Mouse (Mus musculus): ENCODE results near the gene Enpp6. TPM values are rescaled to one million over a fixed set of nuclear protein-coding genes. Genes with fewer than 3 reads are reported as not detected.
"Not testable (repeated sequence)": the region's sequence is repeated elsewhere in the genome, so short reads cannot be mapped to it uniquely, and the experiment has no call there.

Enpp6 gene
- total and polyA plus RNA-seq, 3 experiments = 2.9 to 5.9 (median 3.5) TPM

DNA sequence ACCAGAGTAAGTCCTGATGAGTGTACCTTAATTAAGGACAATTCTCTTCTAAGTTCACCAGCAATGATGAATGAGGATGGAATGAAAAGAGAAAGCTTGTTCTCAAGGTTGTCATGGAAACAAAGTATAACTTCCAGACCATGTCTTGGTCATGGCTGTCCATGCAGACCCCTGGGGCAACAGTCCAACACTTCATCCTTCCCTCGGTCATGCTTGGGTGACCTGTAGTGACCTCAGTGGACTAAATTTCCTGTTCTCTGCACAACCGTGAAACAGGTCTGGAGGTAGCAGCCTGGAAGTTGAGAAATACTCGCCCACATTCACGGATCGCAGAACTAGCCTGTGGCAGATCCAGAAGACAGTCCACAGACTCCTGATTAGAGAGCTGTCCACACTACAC lies 50.7 kb downstream of the Enpp6 start:
- no peak overlapping the region for H3K27ac ChIP-seq
- H3K27me3 ChIP-seq (ENCODE audit: control insufficient read depth, insufficient read depth, low read length) = no peaks in the 10 kb centered on the region
- WGBS = 56% methylated on average over 5 of the region's 5 CpGs
- intact Hi-C loops (cut with DNase I) = no loop called here
- no peak for TF ChIP-seq CTCF (IDR thresholded peaks at IDR 0.05)
- TF ChIP-seq POLR2A (IDR thresholded peaks at IDR 0.05; ENCODE audit: insufficient read depth, low read depth, low read length) = no peak
- no peak for TF ChIP-seq EP300 (IDR thresholded peaks at IDR 0.05; ENCODE audit: insufficient read depth, low read depth, low read length)
- DNase-seq = no peak
- H3K4me3 ChIP-seq = no peak overlapping the region
- no peaks in the 10 kb centered on the region for H3K36me3 ChIP-seq (ENCODE audit: control insufficient read depth, insufficient read depth, low read length)
- no peak overlapping the region for H3K9ac ChIP-seq (ENCODE audit: low read depth, low read length)
- H3K4me1 ChIP-seq (ENCODE audit: control insufficient read depth, insufficient read depth, low read length) = no peaks in the 10 kb centered on the region
- H3K79me2 ChIP-seq (replicated peaks; ENCODE audit: control insufficient read depth, insufficient read depth, low read length) = no peaks in the 10 kb centered on the region

DNA sequence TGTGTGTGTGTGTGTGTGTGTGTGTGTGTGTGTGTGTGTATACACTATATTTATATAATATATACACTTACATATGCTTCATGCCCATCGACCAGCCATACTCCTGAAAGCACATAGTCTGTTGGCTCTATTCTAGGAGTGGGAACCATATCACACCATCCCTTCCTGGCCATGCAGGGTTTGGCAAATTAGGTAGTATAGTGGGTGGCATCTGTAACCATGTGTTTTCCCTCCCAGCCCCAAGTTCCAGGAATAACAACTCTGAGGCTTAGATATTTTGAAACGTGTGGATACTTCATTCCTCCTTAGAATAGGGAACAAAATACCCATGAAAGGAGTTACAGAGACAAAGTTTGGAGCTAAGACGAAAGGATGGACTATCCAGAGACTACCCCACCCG lies 53.5 kb downstream of the Enpp6 start:
- H3K27me3 ChIP-seq (ENCODE audit: control insufficient read depth, insufficient read depth, low read length); H3K4me3 ChIP-seq; H3K9ac ChIP-seq (ENCODE audit: low read depth, low read length); DNase-seq; H3K27ac ChIP-seq; H3K36me3 ChIP-seq (ENCODE audit: control insufficient read depth, insufficient read depth, low read length); intact Hi-C loops (cut with DNase I); H3K79me2 ChIP-seq (replicated peaks; ENCODE audit: control insufficient read depth, insufficient read depth, low read length); H3K4me1 ChIP-seq (ENCODE audit: control insufficient read depth, insufficient read depth, low read length): not testable (repeated sequence)
- 87% methylated on average over 4 of the region's 4 CpGs for WGBS

DNA sequence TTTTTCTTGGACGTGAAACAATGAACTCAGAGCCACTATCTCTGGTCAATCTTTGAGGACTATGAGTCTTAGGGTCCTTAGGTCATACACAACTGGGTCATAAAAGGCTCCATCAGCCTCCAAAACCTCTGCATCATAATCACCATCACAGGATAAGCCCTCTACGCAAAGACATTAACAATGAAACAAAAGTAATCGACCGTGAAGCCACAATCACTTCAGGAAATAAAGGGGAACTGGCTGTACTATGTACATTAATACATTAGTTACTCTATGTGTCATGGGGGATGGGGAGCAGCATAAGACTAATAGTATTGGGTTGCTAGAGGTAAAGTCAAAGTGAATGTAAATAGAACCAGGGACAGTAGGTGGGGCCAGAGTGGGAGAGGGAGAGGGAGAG lies 59.7 kb downstream of the Enpp6 start:
- H3K9ac ChIP-seq (ENCODE audit: low read depth, low read length) = no peak overlapping the region
- WGBS = 56% methylated on average over 4 of the region's 4 CpGs
- H3K27me3 ChIP-seq (ENCODE audit: control insufficient read depth, insufficient read depth, low read length) = no peaks in the 10 kb centered on the region
- DNase-seq = no peak
- no peaks in the 10 kb centered on the region for H3K4me1 ChIP-seq (ENCODE audit: control insufficient read depth, insufficient read depth, low read length)
- H3K79me2 ChIP-seq (replicated peaks; ENCODE audit: control insufficient read depth, insufficient read depth, low read length) = no peaks in the 10 kb centered on the region
- H3K4me3 ChIP-seq = no peak overlapping the region
- H3K36me3 ChIP-seq (ENCODE audit: control insufficient read depth, insufficient read depth, low read length) = no peaks in the 10 kb centered on the region
- intact Hi-C loops (cut with DNase I) = no loop called here
- H3K27ac ChIP-seq = no peak overlapping the region
- TF ChIP-seq POLR2A (IDR thresholded peaks at IDR 0.05; ENCODE audit: insufficient read depth, low read depth, low read length) (no peak), EP300 (IDR thresholded peaks at IDR 0.05; ENCODE audit: insufficient read depth, low read depth, low read length) (no peak), CTCF (IDR thresholded peaks at IDR 0.05) (no peak)

DNA sequence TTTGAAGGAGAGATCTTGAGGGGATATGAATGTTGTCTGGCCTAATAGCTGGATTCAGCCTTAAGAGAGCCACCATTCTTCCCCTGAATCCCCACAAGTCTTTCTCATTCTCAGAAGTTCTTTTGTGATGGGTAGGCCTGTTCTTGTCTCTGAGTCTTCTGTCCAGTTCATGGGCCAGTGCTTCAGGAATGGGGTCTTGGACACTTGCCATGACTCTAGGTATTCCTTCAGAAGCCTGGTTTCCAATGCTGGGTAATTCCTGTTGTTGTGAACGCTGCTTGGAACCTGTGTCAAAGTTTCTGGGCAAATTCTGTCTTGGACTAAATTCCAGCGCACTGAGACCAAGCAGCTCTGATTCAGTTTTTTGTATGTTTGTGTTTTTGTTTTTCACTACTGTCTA lies 60.5 kb downstream of the Enpp6 start:
- no peaks in the 10 kb centered on the region for H3K79me2 ChIP-seq (replicated peaks; ENCODE audit: control insufficient read depth, insufficient read depth, low read length)
- intact Hi-C loops (cut with DNase I) = no loop called here
- no peaks in the 10 kb centered on the region for H3K27me3 ChIP-seq (ENCODE audit: control insufficient read depth, insufficient read depth, low read length)
- 94% methylated on average over 2 of the region's 2 CpGs for WGBS
- DNase-seq = no peak
- no peaks in the 10 kb centered on the region for H3K4me1 ChIP-seq (ENCODE audit: control insufficient read depth, insufficient read depth, low read length)
- H3K4me3 ChIP-seq = no peak overlapping the region
- no peaks in the 10 kb centered on the region for H3K36me3 ChIP-seq (ENCODE audit: control insufficient read depth, insufficient read depth, low read length)
- no peak overlapping the region for H3K27ac ChIP-seq
- no peak overlapping the region for H3K9ac ChIP-seq (ENCODE audit: low read depth, low read length)
- TF ChIP-seq POLR2A (IDR thresholded peaks at IDR 0.05; ENCODE audit: insufficient read depth, low read depth, low read length) (no peak), CTCF (IDR thresholded peaks at IDR 0.05) (no peak), EP300 (IDR thresholded peaks at IDR 0.05; ENCODE audit: insufficient read depth, low read depth, low read length) (no peak)

DNA sequence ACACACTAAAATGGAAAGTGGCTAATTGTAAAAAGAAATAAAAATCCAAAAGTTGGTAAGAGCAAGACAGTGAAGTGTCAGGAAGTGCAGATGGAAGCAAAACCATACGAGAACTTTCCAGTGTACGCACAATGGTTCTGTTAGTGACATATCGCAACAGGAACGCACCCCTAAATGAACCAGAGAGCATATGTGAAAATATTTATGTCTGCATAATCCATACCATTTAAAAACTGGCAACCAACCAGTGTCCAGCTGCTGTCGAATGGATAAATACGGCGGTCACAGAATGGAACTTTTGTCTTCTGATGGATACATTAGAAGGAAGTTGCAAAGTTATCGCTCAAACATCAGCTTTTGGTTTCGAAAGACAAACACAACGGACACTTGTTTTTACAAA lies 61.9 kb downstream of the Enpp6 start:
- Histone ChIP-seq H3K4me1 (ENCODE audit: control insufficient read depth, insufficient read depth, low read length) (no peaks in the 10 kb centered on the region), H3K79me2 (replicated peaks; ENCODE audit: control insufficient read depth, insufficient read depth, low read length) (no peaks in the 10 kb centered on the region), H3K9ac (ENCODE audit: low read depth, low read length) (no peak overlapping the region), H3K27ac (no peak overlapping the region), H3K27me3 (ENCODE audit: control insufficient read depth, insufficient read depth, low read length) (no peaks in the 10 kb centered on the region), H3K4me3 (no peak overlapping the region), H3K36me3 (ENCODE audit: control insufficient read depth, insufficient read depth, low read length) (no peaks in the 10 kb centered on the region)
- no peak for DNase-seq
- TF ChIP-seq CTCF (IDR thresholded peaks at IDR 0.05) = no peak
- WGBS = 66% methylated on average over 10 of the region's 10 CpGs
- intact Hi-C loops (cut with DNase I) = no loop called here

DNA sequence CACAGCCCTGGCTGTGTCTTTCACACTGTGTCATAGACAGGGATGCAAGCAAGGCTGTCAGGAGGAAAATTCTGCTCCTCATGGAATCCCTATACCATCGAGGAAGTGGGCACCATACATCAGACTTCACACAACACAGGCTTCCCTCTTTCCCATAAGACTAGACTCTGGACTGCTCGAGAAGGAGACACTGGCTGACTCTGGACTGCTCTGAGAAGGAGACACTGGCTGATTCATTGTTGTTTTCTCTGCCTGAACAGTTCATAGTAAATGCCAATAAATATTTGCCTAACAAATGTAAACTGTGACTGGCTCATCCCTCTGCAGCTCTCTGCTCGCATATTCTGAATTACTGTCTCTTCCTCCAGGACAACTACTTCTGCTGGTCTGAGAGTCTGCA lies 66.0 kb downstream of the Enpp6 start:
- no peaks in the 10 kb centered on the region for H3K79me2 ChIP-seq (replicated peaks; ENCODE audit: control insufficient read depth, insufficient read depth, low read length)

DNA sequence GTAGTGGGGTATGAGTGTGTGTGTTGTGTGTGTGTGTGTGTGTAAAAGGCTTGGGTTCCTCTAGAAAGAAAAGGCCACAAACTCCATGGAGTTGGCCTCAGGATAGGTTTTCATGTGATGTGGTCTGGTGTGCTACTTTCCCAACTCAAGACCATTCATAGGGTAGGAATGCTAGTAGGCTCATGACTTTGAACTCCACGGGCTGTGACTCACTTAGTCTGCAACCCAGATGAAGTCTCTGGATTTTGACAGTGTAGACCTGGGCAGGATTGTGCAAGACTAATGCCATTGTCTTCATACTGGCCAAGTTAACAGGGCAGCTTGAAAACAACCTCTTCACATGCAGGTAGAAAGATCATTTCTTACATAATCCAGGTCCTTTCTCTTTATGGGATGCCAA lies 69.4 kb downstream of the Enpp6 start:
- WGBS = 72% methylated on average over 1 of the region's 1 CpGs
- intact Hi-C loops (cut with DNase I) = no loop called here
- TF ChIP-seq EP300 (IDR thresholded peaks at IDR 0.05; ENCODE audit: insufficient read depth, low read depth, low read length) (no peak), CTCF (IDR thresholded peaks at IDR 0.05) (no peak), POLR2A (IDR thresholded peaks at IDR 0.05; ENCODE audit: insufficient read depth, low read depth, low read length) (no peak)

More for the DNA sequence above, 66.0 kb downstream of the Enpp6 start:
- TF ChIP-seq CTCF (IDR thresholded peaks at IDR 0.05) = no peak
- TF ChIP-seq POLR2A (IDR thresholded peaks at IDR 0.05; ENCODE audit: insufficient read depth, low read depth, low read length) = no peak
- no peak for TF ChIP-seq EP300 (IDR thresholded peaks at IDR 0.05; ENCODE audit: insufficient read depth, low read depth, low read length)
- Histone ChIP-seq H3K4me3 (no peak overlapping the region), H3K27me3 (ENCODE audit: control insufficient read depth, insufficient read depth, low read length) (no peaks in the 10 kb centered on the region), H3K9ac (ENCODE audit: low read depth, low read length) (no peak overlapping the region), H3K27ac (no peak overlapping the region), H3K36me3 (ENCODE audit: control insufficient read depth, insufficient read depth, low read length) (no peaks in the 10 kb centered on the region), H3K4me1 (ENCODE audit: control insufficient read depth, insufficient read depth, low read length) (no peaks in the 10 kb centered on the region)
- DNase-seq = no peak
- intact Hi-C loops (cut with DNase I) = no loop called here
- 75% methylated on average over 3 of the region's 3 CpGs for WGBS

More for the DNA sequence above, 69.4 kb downstream of the Enpp6 start:
- H3K36me3 ChIP-seq (ENCODE audit: control insufficient read depth, insufficient read depth, low read length) = no peaks in the 10 kb centered on the region
- no peak for DNase-seq
- no peak overlapping the region for H3K27ac ChIP-seq
- no peaks in the 10 kb centered on the region for H3K27me3 ChIP-seq (ENCODE audit: control insufficient read depth, insufficient read depth, low read length)
- H3K4me3 ChIP-seq = no peak overlapping the region
- no peaks in the 10 kb centered on the region for H3K4me1 ChIP-seq (ENCODE audit: control insufficient read depth, insufficient read depth, low read length)
- no peaks in the 10 kb centered on the region for H3K79me2 ChIP-seq (replicated peaks; ENCODE audit: control insufficient read depth, insufficient read depth, low read length)
- H3K9ac ChIP-seq (ENCODE audit: low read depth, low read length) = no peak overlapping the region

All from heart, adult 2 months (tissue).